Mouse (Mus musculus) heart, postnatal 0 days (tissue): Measurements from ENCODE around the gene Nln. TPM values are rescaled to one million over a fixed set of nuclear protein-coding genes. Genes with fewer than 3 reads are reported as not detected.

Experiments
- ATAC-seq: fragments of 200-750 bp; cut with Nextera tagmentation; 2 replicates; pipeline ENCODE4 v1.8.0; 2017; ENCODE audit warnings: low read depth, moderate number of reproducible peaks, moderate library complexity; ENCODE audit not compliant: insufficient read depth
- DNase-seq: peaks from one replicate; pipeline ENCODE4 v3.0.0-alpha.2; 2016; ENCODE audit warnings: low spot score
- H3K27ac ChIP-seq: fragments of 300-500 bp; sonication (generic); 2 replicates; pipeline ENCODE4 v1.5.1; 2014; ENCODE audit warnings: low read depth, mild to moderate bottlenecking
- H3K27me3 ChIP-seq: fragments of 300-500 bp; sonication (generic); 2 replicates; pipeline ENCODE4 v1.6.1; 2014; ENCODE audit warnings: low read length, mixed read lengths; ENCODE audit not compliant: control insufficient read depth, insufficient read depth
- H3K36me3 ChIP-seq: fragments of 300-500 bp; sonication (generic); replicated peaks from 2 replicates; pipeline ENCODE4 v1.6.1; 2014; ENCODE audit warnings: low read length, mixed read lengths; ENCODE audit not compliant: control insufficient read depth, insufficient read depth
- H3K4me1 ChIP-seq: fragments of 300-500 bp; sonication (generic); 2 replicates; pipeline ENCODE4 v1.6.1; 2014; ENCODE audit warnings: antibody characterized with exemption; ENCODE audit not compliant: control insufficient read depth, insufficient read depth
- H3K4me2 ChIP-seq: fragments of 300-500 bp; sonication (generic); 2 replicates; pipeline ENCODE4 v1.6.1; 2014; ENCODE audit warnings: low read depth, mild to moderate bottlenecking, low read length, moderate library complexity
- H3K4me3 ChIP-seq: fragments of 300-500 bp; sonication (generic); 2 replicates; pipeline ENCODE4 v1.5.1; 2014; ENCODE audit warnings: low read depth, low read length
- H3K9ac ChIP-seq: fragments of 300-500 bp; sonication (generic); replicated peaks from 2 replicates; pipeline ENCODE4 v1.6.1; 2014; ENCODE audit warnings: low read depth, low read length, mixed read lengths
- H3K9me3 ChIP-seq: fragments of 300-500 bp; sonication (generic); replicated peaks from 2 replicates; pipeline ENCODE4 v1.6.1; 2016; ENCODE audit warnings: low read length; ENCODE audit not compliant: control insufficient read depth
- CTCF ChIP-seq: IDR thresholded peaks from 2 replicates; pipeline ENCODE4 v1.5.1; 2016; ENCODE audit warnings: antibody characterized with exemption, control low read depth, low read depth
- EP300 ChIP-seq: IDR thresholded peaks from 2 replicates; pipeline ENCODE4 v1.6.1; 2016; ENCODE audit warnings: antibody characterized with exemption, low read depth
- WGBS: fragments of 180-500 bp; shearing (Covaris S2); extraction: QIAGEN DNeasy Blood & Tissue Kit; methylation state at CpG from one replicate; pipeline ENCODE4 v1.1.7; 2014; 5-methylcytosine and 5-hydroxymethylcytosine counted together
- polyA plus RNA-seq: library from polyadenylated mRNA; unstranded; fragments of >200 nt; fragmentation: Nextera tagmentation; extraction: Ambion mirVana; gene quantifications from 2 replicates; pipeline ENCODE4 v1.2.1, GENCODE M21; 2015
- total RNA-seq: library from RNA; depleted of rRNA; stranded (reverse); fragments of >200 nt; gene quantifications from 2 replicates; pipeline ENCODE4 v1.2.3, GENCODE M21; 2014; ENCODE audit warnings: low replicate concordance

Gene Nln
- total and polyA plus RNA-seq, 2 experiments from 2014 or later = 16.2 to 42.2 TPM

- WGBS = 25% methylated on average over 6 of the region's 6 CpGs
- Histone ChIP-seq H3K4me3 (no peak overlapping the region), H3K36me3 (no peaks in the 10 kb centered on the region), H3K27ac (no peak overlapping the region), H3K4me2 (no peak overlapping the region), H3K9ac (no peak overlapping the region), H3K9me3 (no peaks in the 10 kb centered on the region), H3K27me3 (no peaks in the 10 kb centered on the region), H3K4me1 (no peaks in the 10 kb centered on the region)
- ATAC-seq = no peak; the same call in 1 of the 2 replicates
- TF ChIP-seq CTCF = no peak
- no peak for TF ChIP-seq EP300
- no peak for DNase-seq
Observed at GRCm38 (mm10) chr13:104013380-104013779, 96.0 kb downstream of the Nln start.

- Histone ChIP-seq H3K4me3 (no peak overlapping the region), H3K27me3 (no peaks in the 10 kb centered on the region), H3K27ac (no peak overlapping the region), H3K36me3 (no peaks in the 10 kb centered on the region), H3K4me2 (no peak overlapping the region), H3K4me1 (no peaks in the 10 kb centered on the region), H3K9me3 (no peaks in the 10 kb centered on the region), H3K9ac (no peak overlapping the region)
- DNase-seq (no peak), ATAC-seq (no peak)
- WGBS = 86% methylated on average over 11 of the region's 11 CpGs
- no peak for TF ChIP-seq CTCF
- no peak for TF ChIP-seq EP300
Observed at GRCm38 (mm10) chr13:104012214-104012833, 97.1 kb downstream of the Nln start.

- TF ChIP-seq CTCF (no peak), EP300 (no peak)
- Histone ChIP-seq H3K9ac (no peak overlapping the region), H3K4me3 (no peak overlapping the region), H3K4me2 (no peak overlapping the region), H3K27ac (no peak overlapping the region), H3K36me3 (no peaks in the 10 kb centered on the region), H3K27me3 (no peaks in the 10 kb centered on the region), H3K9me3 (no peaks in the 10 kb centered on the region), H3K4me1 (no peaks in the 10 kb centered on the region)
- DNase-seq = no peak
- WGBS = 86% methylated on average over 5 of the region's 5 CpGs
- no peak for ATAC-seq
Observed at GRCm38 (mm10) chr13:104011289-104011688, 98.1 kb downstream of the Nln start.

- H3K9ac ChIP-seq = no peak overlapping the region
- no peaks in the 10 kb centered on the region for H3K4me1 ChIP-seq
- H3K4me3 ChIP-seq = no peak overlapping the region
- no peaks in the 10 kb centered on the region for H3K36me3 ChIP-seq
- no peak for TF ChIP-seq CTCF
- TF ChIP-seq EP300 = no peak
- ATAC-seq (no peak; the same call in 1 of the 2 replicates), DNase-seq (no peak)
- H3K27ac ChIP-seq = no peak overlapping the region
- H3K9me3 ChIP-seq = no peaks in the 10 kb centered on the region
- WGBS = 66% methylated on average over 6 of the region's 6 CpGs
- H3K4me2 ChIP-seq = no peak overlapping the region
- no peaks in the 10 kb centered on the region for H3K27me3 ChIP-seq
Observed at GRCm38 (mm10) chr13:104005231-104005845, 104.1 kb downstream of the Nln start.

- TF ChIP-seq CTCF (no peak), EP300 (no peak)
- 13% methylated on average over 5 of the region's 5 CpGs for WGBS
- Histone ChIP-seq H3K27ac (no peak overlapping the region), H3K36me3 (no peaks in the 10 kb centered on the region), H3K9ac (no peak overlapping the region), H3K4me1 (peaks cover 6% of the 10 kb centered on the region), H3K4me3 (no peak overlapping the region), H3K27me3 (no peaks in the 10 kb centered on the region), H3K9me3 (peaks cover 3% of the 10 kb centered on the region; the same call in 1 of the 2 replicates), H3K4me2 (no peak overlapping the region)
- DNase-seq (no peak), ATAC-seq (no peak)
Observed at GRCm38 (mm10) chr13:103994085-103994455, 115.3 kb downstream of the Nln start.
